Mouse (Mus musculus) thymus, adult 2 months (tissue): Measurements from ENCODE around the gene Scfd2.

Experiments
- CTCF ChIP-seq: fragments of 200-500 bp; IDR thresholded peaks from 2 replicates; pipeline ENCODE4 v1.5.1; 2012; ENCODE audit warnings: mild to moderate bottlenecking, control low read depth, low read length, moderate library complexity, borderline replicate concordance; ENCODE audit not compliant: control insufficient read depth, poor library complexity, insufficient read depth; ENCODE audit errors: extremely low read depth
- POLR2A ChIP-seq: fragments of 200-500 bp; IDR thresholded peaks from 2 replicates; pipeline ENCODE4 v1.6.1; 2012; ENCODE audit warnings: mild to moderate bottlenecking, low read length, control low read depth, moderate library complexity; ENCODE audit not compliant: control insufficient read depth, poor library complexity, insufficient read depth; ENCODE audit errors: extremely low read depth

DNA sequence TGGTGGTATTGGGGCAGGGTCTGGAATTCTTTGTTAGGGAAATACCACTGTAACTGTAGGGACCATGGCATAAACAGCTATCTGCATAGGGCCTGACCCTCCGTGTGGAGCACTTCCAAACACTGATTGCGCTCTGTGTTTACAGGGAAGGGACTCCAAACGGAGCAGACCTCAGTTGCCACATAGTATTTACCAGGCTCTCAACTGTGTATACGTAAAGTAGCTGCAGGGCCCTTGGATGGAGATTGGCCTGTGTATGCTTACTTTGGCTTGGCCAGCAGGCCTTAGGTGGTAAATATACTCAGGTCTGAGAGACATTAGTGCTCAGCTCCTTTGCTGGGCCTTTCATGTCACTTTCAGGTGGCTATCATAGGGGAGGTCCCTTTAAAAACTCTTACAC, 329.0 kb downstream of the Scfd2 start:
- TF ChIP-seq CTCF (no peak), POLR2A (no peak)
